Mouse (Mus musculus) stomach, embryonic 15.5 days (tissue): ENCODE measurements at regions not wholly inside any gene's neighbourhood (a gene's known extent, or its start where the extent isn't known, plus 50 kb on each side); places are given as distances from the start of the nearest gene placed in this dataset.
A peak's percentile ranks its signal among the peaks of the same experiment; 100 is the strongest.

ENCODE experiments used
- ATAC-seq: fragments of 200-750 bp; cut with Nextera tagmentation; 2 replicates; pipeline ENCODE4 v1.8.0; 2017; ENCODE audit warnings: low read depth, moderate number of reproducible peaks, moderate TSS enrichment; ENCODE audit not compliant: insufficient read depth, low FRiP score
- H3K27ac ChIP-seq: fragments of 300-500 bp; sonication (generic); 2 replicates; pipeline ENCODE4 v1.5.1; 2015; ENCODE audit warnings: mild to moderate bottlenecking, inconsistent platforms
- H3K27me3 ChIP-seq: fragments of 300-500 bp; sonication (generic); replicated peaks from 2 replicates; pipeline ENCODE4 v1.6.1; 2015; ENCODE audit warnings: inconsistent platforms
- H3K36me3 ChIP-seq: fragments of 300-500 bp; sonication (generic); 2 replicates; pipeline ENCODE4 v1.6.1; 2015; ENCODE audit warnings: inconsistent platforms
- H3K4me1 ChIP-seq: fragments of 300-500 bp; sonication (generic); 2 replicates; pipeline ENCODE4 v1.6.1; 2015; ENCODE audit warnings: inconsistent platforms
- H3K4me2 ChIP-seq: fragments of 300-500 bp; sonication (generic); 2 replicates; pipeline ENCODE4 v1.6.1; 2015; ENCODE audit warnings: mild to moderate bottlenecking, inconsistent platforms
- H3K4me3 ChIP-seq: fragments of 300-500 bp; sonication (generic); replicated peaks from 2 replicates; pipeline ENCODE4 v1.5.1; 2015; ENCODE audit warnings: inconsistent platforms
- H3K9ac ChIP-seq: fragments of 300-500 bp; sonication (generic); 2 replicates; pipeline ENCODE4 v1.6.1; 2015; ENCODE audit warnings: inconsistent platforms
- H3K9me3 ChIP-seq: fragments of 300-500 bp; sonication (generic); 2 replicates; pipeline ENCODE4 v1.6.1; 2016; ENCODE audit warnings: inconsistent platforms
- WGBS: fragments of 180-500 bp; shearing (Covaris S2); methylation state at CpG from one replicate; pipeline ENCODE4 v1.1.7; 2015; 5-methylcytosine and 5-hydroxymethylcytosine counted together

- ATAC-seq = no peak
Measured at GRCm38 (mm10) chr2:92687702-92688101, 88.2 kb downstream of the Chst1 start.

GRCm38 (mm10) chr2:92689203-92689602 is 89.7 kb downstream of the Chst1 start:
- Histone ChIP-seq H3K36me3 (no peaks in the 10 kb centered on the region), H3K4me3 (no peak overlapping the region), H3K4me2 (no peak overlapping the region), H3K27me3 (no peaks in the 10 kb centered on the region), H3K4me1 (no peaks in the 10 kb centered on the region), H3K27ac (no peak overlapping the region), H3K9me3 (no peaks in the 10 kb centered on the region), H3K9ac (no peak overlapping the region)
- WGBS = 42% methylated on average over 2 of the region's 2 CpGs
- ATAC-seq = no peak

More at GRCm38 (mm10) chr2:92687702-92688101, 88.2 kb downstream of the Chst1 start:
- 26% methylated on average over 1 of the region's 1 CpGs for WGBS
- no peak overlapping the region for H3K9ac ChIP-seq
- H3K4me1 ChIP-seq = no peaks in the 10 kb centered on the region
- H3K27me3 ChIP-seq = no peaks in the 10 kb centered on the region
- H3K9me3 ChIP-seq = no peaks in the 10 kb centered on the region
- no peak overlapping the region for H3K4me2 ChIP-seq
- H3K27ac ChIP-seq = no peak overlapping the region
- H3K36me3 ChIP-seq = no peaks in the 10 kb centered on the region
- H3K4me3 ChIP-seq = no peak overlapping the region

GRCm38 (mm10) chr2:92690304-92690703 is 90.8 kb downstream of the Chst1 start:
- Histone ChIP-seq H3K9me3 (no peaks in the 10 kb centered on the region), H3K9ac (no peak overlapping the region), H3K27me3 (no peaks in the 10 kb centered on the region), H3K4me1 (no peaks in the 10 kb centered on the region), H3K36me3 (no peaks in the 10 kb centered on the region), H3K4me3 (no peak overlapping the region), H3K27ac (no peak overlapping the region), H3K4me2 (no peak overlapping the region)
- WGBS = 78% methylated on average over 2 of the region's 2 CpGs
- no peak for ATAC-seq

- Histone ChIP-seq H3K36me3 (no peaks in the 10 kb centered on the region), H3K9ac (no peak overlapping the region), H3K4me3 (no peak overlapping the region), H3K9me3 (no peaks in the 10 kb centered on the region), H3K27me3 (no peaks in the 10 kb centered on the region), H3K4me1 (no peaks in the 10 kb centered on the region), H3K27ac (no peak overlapping the region), H3K4me2 (no peak overlapping the region)
- WGBS = 68% methylated on average over 2 of the region's 2 CpGs
- no peak for ATAC-seq
Measured at GRCm38 (mm10) chr2:92691438-92691837, 91.9 kb downstream of the Chst1 start.

- Histone ChIP-seq H3K9me3 (no peaks in the 10 kb centered on the region), H3K4me3 (no peak overlapping the region), H3K4me2 (no peak overlapping the region), H3K9ac (no peak overlapping the region), H3K36me3 (no peaks in the 10 kb centered on the region), H3K27ac (no peak overlapping the region), H3K4me1 (no peaks in the 10 kb centered on the region), H3K27me3 (no peaks in the 10 kb centered on the region)
- 63% methylated on average over 1 of the region's 1 CpGs for WGBS
- ATAC-seq = no peak
Measured at GRCm38 (mm10) chr2:92692623-92693022, 93.1 kb downstream of the Chst1 start.

- Histone ChIP-seq H3K36me3 (no peaks in the 10 kb centered on the region), H3K9ac (no peak overlapping the region), H3K27ac (no peak overlapping the region), H3K4me1 (no peaks in the 10 kb centered on the region), H3K4me2 (no peak overlapping the region), H3K9me3 (no peaks in the 10 kb centered on the region), H3K4me3 (no peak overlapping the region), H3K27me3 (no peaks in the 10 kb centered on the region)
- no peak for ATAC-seq
Measured at GRCm38 (mm10) chr2:92693024-92693423, 93.5 kb downstream of the Chst1 start.

- Histone ChIP-seq H3K27ac (no peak overlapping the region), H3K4me3 (no peak overlapping the region), H3K9me3 (no peaks in the 10 kb centered on the region), H3K4me1 (no peaks in the 10 kb centered on the region), H3K9ac (no peak overlapping the region), H3K27me3 (no peaks in the 10 kb centered on the region), H3K4me2 (no peak overlapping the region), H3K36me3 (no peaks in the 10 kb centered on the region)
- ATAC-seq = no peak
- 69% methylated on average over 2 of the region's 2 CpGs for WGBS
Measured at GRCm38 (mm10) chr2:92694797-92695196, 95.3 kb downstream of the Chst1 start.

GRCm38 (mm10) chr2:92695869-92696268 is 96.4 kb downstream of the Chst1 start:
- H3K27me3 ChIP-seq = no peaks in the 10 kb centered on the region
- H3K9me3 ChIP-seq = no peaks in the 10 kb centered on the region
- no peak for ATAC-seq
- no peak overlapping the region for H3K27ac ChIP-seq
- H3K36me3 ChIP-seq = no peaks in the 10 kb centered on the region
- no peak overlapping the region for H3K4me3 ChIP-seq
- no peak overlapping the region for H3K9ac ChIP-seq
- no peaks in the 10 kb centered on the region for H3K4me1 ChIP-seq
- H3K4me2 ChIP-seq = no peak overlapping the region
- 48% methylated on average over 3 of the region's 3 CpGs for WGBS

- no peaks in the 10 kb centered on the region for H3K9me3 ChIP-seq
- ATAC-seq = no peak
- no peak overlapping the region for H3K27ac ChIP-seq
- no peaks in the 10 kb centered on the region for H3K4me1 ChIP-seq
- WGBS = 71% methylated on average over 5 of the region's 5 CpGs
- H3K4me2 ChIP-seq = no peak overlapping the region
- H3K36me3 ChIP-seq = no peaks in the 10 kb centered on the region
- H3K9ac ChIP-seq = no peak overlapping the region
- H3K27me3 ChIP-seq = no peaks in the 10 kb centered on the region
- H3K4me3 ChIP-seq = no peak overlapping the region
Measured at GRCm38 (mm10) chr2:92697721-92698120, 98.2 kb downstream of the Chst1 start.

- H3K4me3 ChIP-seq = no peak overlapping the region
- no peaks in the 10 kb centered on the region for H3K9me3 ChIP-seq
- WGBS = 65% methylated on average over 6 of the region's 6 CpGs
- H3K36me3 ChIP-seq = no peaks in the 10 kb centered on the region
- no peak overlapping the region for H3K27ac ChIP-seq
- no peaks in the 10 kb centered on the region for H3K27me3 ChIP-seq
- no peak overlapping the region for H3K9ac ChIP-seq
- ATAC-seq = no peak
- no peaks in the 10 kb centered on the region for H3K4me1 ChIP-seq
- no peak overlapping the region for H3K4me2 ChIP-seq
Measured at GRCm38 (mm10) chr2:92699360-92699759, 99.9 kb downstream of the Chst1 start.

- Histone ChIP-seq H3K9me3 (no peaks in the 10 kb centered on the region), H3K27me3 (no peaks in the 10 kb centered on the region), H3K4me3 (no peak overlapping the region), H3K36me3 (no peaks in the 10 kb centered on the region), H3K9ac (no peak overlapping the region; the same call in 1 of the 2 replicates), H3K27ac (no peak overlapping the region), H3K4me1 (no peaks in the 10 kb centered on the region), H3K4me2 (no peak overlapping the region)
- ATAC-seq = no peak
- WGBS = 53% methylated on average over 3 of the region's 3 CpGs
Measured at GRCm38 (mm10) chr2:92704035-92704434, 104.5 kb downstream of the Chst1 start.

GRCm38 (mm10) chr2:92709668-92710067 is 110.2 kb downstream of the Chst1 start:
- no peaks in the 10 kb centered on the region for H3K27me3 ChIP-seq
- WGBS = 80% methylated on average over 3 of the region's 3 CpGs

GRCm38 (mm10) chr2:92711122-92711777 is 111.7 kb downstream of the Chst1 start:
- ATAC-seq = no peak
- Histone ChIP-seq H3K4me3 (no peak overlapping the region), H3K27ac (no peak overlapping the region), H3K36me3 (no peaks in the 10 kb centered on the region), H3K9ac (no peak overlapping the region), H3K9me3 (no peaks in the 10 kb centered on the region), H3K4me1 (no peaks in the 10 kb centered on the region), H3K4me2 (peak overlapping the region; percentile 34; the same call in 1 of the 2 replicates), H3K27me3 (no peaks in the 10 kb centered on the region)
- WGBS = 21% methylated on average over 15 of the region's 15 CpGs

More at GRCm38 (mm10) chr2:92709668-92710067, 110.2 kb downstream of the Chst1 start:
- ATAC-seq = no peak
- no peaks in the 10 kb centered on the region for H3K36me3 ChIP-seq
- H3K27ac ChIP-seq = no peak overlapping the region
- H3K4me1 ChIP-seq = no peaks in the 10 kb centered on the region
- no peak overlapping the region for H3K4me3 ChIP-seq
- no peaks in the 10 kb centered on the region for H3K9me3 ChIP-seq
- no peak overlapping the region for H3K4me2 ChIP-seq
- no peak overlapping the region for H3K9ac ChIP-seq
